Mouse (Mus musculus) frontal cortex, postnatal 36 days (tissue): ENCODE data around the gene Msi1.

Source experiments
- DNase-seq, 2 experiments: peaks; one replicate each; pipeline ENCODE4 v3.0.0; 2022; ENCODE audit warnings: low spot score in 2 of 2

The Msi1 gene

DNA sequence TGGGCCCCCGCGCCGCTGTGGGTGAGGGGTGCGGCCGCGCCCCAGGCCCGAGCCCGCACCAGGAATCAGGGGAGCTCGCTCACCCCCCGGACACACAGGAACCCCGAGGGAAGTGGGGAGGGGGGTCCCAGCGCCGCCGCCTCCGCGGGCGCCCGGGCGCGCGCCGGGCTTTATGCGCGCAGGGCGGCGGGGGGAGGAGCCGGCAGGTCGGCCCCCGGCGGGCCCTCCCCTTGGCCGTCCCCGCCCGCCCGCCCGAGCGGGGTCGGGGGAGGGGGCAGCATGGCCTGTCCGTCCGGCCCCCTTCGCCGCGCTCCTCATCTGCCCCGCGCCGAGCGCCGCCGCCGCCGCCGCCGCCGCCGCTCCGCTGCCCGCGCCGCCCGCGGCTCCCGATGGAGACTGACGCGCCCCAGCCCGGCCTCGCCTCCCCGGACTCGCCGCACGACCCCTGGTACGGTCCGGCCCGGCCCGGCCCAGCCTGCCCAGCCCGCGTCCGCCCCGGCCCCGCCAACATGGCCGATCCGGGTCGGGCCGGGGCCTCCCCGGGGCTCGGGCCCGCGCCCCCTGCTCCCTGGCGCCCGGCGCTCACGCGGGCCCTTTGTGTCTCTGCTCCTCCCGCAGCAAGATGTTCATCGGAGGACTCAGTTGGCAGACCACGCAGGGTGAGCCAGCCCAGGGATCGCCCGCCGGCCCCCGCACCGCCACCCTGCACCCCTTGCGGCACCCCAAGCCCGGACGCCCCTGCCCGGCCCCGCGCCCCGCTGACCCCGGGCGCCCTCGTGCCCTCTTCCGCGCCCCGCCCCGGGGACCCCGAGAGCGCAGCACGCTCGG is at the start of gene Msi1:
Gene Msi1, plus strand, starts transcription at position 241 of the 828 bp plus-strand sequence.
- peak in 1 of 2 experiments; percentile 12 for DNase-seq

GRCm38 (mm10) chr5:115391935-115392334 is 37.5 kb upstream of the Msi1 start:
- DNase-seq: no peak

- no peak for DNase-seq
Observed at GRCm38 (mm10) chr5:115392969-115393368, 36.4 kb upstream of the Msi1 start.

- no peak for DNase-seq
Observed at GRCm38 (mm10) chr5:115394223-115394622, 35.2 kb upstream of the Msi1 start.

DNA sequence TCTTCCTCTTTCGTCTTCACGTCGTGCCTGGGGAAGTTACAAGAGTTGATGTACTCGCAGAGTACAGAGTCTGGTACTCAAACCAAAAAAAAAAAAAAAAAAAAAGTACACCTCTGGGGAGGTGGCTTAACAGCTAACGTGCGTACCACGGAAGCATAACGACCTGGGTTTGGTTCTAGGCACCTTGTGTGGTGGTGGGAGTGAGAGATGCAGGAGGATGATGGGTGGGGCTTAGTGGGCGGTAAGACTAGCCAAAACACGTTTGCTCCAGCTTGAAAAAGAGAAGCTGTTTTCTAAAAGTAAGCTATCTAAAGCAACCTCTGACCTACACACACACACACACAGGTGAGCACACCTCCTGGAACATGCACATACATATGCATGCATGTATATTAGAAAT is 34.6 kb upstream of the Msi1 start:
- DNase-seq: no peak

GRCm38 (mm10) chr5:115396654-115397053 is 32.7 kb upstream of the Msi1 start:
- no peak for DNase-seq

- peak; percentile 36 to 43 for DNase-seq
Observed at GRCm38 (mm10) chr5:115397839-115398780, 31.3 kb upstream of the Msi1 start.

- no peak for DNase-seq
Observed at GRCm38 (mm10) chr5:115402063-115402462, 27.3 kb upstream of the Msi1 start.

DNA sequence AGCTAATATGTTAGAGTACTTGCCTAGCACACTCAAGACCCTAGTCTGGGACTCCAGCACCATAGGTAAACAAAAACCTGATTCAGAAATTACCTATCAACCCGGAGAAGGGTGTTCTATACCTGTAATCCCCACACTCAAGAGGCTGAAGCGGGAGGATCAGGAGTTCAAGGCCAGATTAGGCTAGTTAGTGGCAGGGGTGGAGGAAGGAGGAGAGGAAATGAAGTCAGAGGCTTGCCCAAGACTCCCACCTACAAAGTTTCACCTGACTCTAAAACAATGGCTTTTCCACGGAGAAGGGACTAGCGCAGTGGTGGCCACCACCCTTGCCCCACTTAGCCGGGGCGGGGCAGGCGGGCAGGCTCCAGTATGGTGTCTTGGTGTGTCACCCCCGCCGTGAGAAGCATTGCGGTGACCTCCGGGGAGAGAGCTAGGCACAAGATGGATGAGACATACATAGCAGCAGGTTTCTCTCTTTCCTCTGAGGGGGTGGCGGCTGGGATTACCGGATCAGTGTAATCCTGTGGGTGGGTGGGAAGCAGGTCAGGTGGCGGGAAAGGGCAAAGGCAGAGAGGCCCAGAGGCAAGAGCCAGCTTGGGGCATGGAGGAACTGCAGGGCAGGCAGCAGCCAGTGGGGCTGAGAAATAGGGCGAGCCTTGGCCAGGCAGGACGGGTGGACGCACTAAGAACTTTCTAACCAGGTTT is 25.8 kb upstream of the Msi1 start:
- DNase-seq: no peak

DNA sequence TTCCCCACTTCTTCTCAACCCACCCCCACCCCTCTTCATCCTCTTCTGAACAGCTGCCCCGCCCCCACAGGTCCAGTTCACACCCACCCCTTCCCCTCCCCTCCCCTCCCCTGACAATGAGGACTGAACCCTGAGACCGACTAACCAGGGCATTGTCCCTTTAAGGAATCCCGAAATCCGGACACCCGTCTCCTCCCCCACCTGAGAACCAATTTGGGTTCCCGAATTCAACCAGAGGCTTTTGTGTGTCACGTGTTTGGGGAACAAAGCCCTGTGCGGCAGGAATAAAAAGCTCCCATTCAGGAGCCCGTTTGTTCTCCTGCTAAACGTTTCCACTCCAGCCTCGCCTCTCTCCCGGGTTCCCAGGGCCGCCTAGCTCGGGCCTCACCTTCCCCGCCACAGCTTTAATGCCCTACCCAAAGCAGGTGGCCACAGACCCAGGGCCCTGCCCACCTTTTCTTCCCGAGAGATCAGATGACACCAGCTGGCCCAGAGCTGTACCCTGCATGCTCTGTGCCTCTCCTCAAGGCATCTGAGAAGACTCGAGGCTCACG is 25.1 kb upstream of the Msi1 start:
- DNase-seq: peak; percentile 11 to 28

GRCm38 (mm10) chr5:115405205-115405604 is 24.2 kb upstream of the Msi1 start:
- no peak for DNase-seq

DNA sequence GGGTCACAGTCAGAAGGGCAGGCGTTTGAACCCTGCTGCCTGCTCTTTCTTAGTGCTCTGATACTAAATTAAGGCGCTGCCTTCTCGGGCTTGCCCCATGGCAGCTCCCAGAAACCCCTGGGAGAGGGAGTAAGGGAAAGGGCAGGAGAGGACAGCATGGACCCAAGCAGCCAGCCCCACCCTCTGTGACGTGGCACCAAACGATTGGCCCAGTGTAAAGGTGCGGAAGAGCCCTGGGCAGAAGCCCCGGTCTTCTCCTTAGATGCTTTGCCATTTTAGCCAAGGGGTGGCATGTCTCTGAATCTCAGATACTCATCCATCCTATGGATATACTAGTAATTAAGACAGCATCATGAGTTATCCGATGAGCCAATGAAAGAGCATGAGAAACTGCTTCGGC is 21.3 kb upstream of the Msi1 start:
- no peak for DNase-seq

DNA sequence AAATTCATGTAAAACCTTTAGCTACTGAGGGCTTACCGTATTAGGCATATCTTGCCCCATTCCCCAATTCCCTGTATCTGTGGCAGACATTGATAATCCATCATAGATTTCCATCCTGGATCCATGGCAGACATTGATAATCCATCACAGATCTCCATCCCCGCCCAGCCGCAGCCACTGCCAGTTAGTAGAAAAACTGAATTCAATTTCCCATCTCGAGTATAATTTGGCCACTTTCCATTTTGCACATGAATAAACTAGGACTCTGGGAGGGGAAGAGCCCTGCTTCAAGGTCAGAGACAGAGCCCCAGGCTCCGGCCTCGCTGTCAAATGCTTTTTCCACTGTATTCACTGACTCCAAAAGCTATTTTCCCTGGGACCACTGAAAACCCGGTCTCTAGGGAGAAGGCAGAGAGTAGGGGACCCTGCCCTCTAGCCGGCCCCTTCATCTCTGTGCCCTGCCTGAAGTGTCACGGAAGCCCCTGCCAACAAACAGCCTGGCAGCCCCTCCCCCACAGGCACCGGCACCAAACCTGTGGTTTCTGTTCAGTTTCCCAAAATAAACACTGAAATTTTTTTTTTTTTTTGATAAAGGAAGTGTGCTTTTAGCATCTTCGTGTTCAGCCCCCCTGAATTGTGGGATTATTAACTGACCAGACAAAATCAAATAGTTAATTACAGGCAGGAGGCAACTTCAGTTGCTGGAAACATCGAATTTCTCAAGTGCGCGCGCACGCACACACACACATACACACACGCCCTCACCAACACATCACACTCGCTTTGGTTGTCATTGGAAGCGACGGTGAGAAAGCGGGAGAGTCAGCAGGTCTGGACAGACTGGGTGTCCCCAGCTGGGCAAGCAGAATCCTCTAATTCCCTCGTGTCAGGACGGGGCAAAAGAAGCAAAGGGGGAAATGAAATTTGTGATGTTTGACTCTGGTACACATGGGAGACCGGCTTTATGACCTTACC is 14.0 kb upstream of the Msi1 start:
- no peak for DNase-seq

- DNase-seq: no peak
Observed at GRCm38 (mm10) chr5:115428831-115429358, 504 bp upstream of the Msi1 start.

GRCm38 (mm10) chr5:115430187-115430960 is 975 bp downstream of the Msi1 start:
- DNase-seq: no peak

- DNase-seq: no peak
Observed at GRCm38 (mm10) chr5:115431061-115431897, 1.9 kb downstream of the Msi1 start.

DNA sequence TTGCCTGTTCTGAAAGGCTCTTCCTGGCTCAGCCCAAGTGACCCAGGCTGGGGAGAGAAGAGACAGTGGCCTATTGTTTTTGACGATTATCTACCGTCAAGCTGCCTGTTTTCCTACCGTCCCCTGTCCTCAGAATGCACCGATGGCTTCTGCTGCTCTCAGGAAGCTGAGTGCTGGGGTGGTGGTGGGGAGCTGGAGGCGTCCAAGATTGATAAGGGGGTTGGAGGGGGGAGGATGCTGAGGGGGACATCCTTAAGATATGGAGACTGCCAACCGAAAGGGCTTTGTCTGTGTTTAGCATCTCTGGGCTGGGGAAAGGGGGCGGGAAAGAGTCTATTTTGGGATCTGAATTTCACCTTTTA is 2.5 kb downstream of the Msi1 start:
- no peak for DNase-seq

- DNase-seq: no peak
Observed at GRCm38 (mm10) chr5:115432395-115432794, 3.0 kb downstream of the Msi1 start.

DNA sequence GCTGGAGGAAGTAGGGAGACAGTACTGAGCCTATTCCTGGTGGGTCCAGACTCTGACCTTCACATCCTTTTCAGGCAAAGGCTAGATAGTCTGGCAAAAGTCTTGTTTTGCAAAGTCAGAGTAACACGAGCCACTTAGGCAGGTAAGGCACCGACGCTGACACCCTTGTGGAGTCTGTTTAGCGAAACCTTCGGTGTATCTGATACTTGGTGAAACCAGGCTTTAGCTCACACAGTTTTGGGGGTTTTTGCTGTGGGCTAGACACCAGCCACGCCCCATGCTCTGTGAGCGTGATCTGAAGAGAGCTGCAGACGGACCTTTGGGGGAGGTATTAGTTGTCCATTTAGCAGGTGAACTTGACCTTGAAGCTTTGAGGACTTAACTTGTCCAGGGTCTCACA is 3.8 kb downstream of the Msi1 start:
- no peak for DNase-seq
